Mouse (Mus musculus) kidney, embryonic 16.5 days (tissue): ENCODE measurements around the gene Jph4. TPM values are rescaled to one million over a fixed set of nuclear protein-coding genes. Genes with fewer than 3 reads are reported as not detected.

ENCODE experiments used
- ATAC-seq: fragments of 200-750 bp; cut with Nextera tagmentation; 2 replicates; pipeline ENCODE4 v1.8.0; 2017; ENCODE audit warnings: moderate TSS enrichment; ENCODE audit not compliant: low FRiP score, low TSS enrichment
- H3K27ac ChIP-seq: fragments of 300-500 bp; sonication (generic); 2 replicates; pipeline ENCODE4 v1.5.1; 2014; ENCODE audit warnings: low read length
- H3K27me3 ChIP-seq: fragments of 300-500 bp; sonication (generic); 2 replicates; pipeline ENCODE4 v1.6.1; 2014; ENCODE audit warnings: low read length, control low read depth, mixed read lengths; ENCODE audit not compliant: insufficient read depth
- H3K36me3 ChIP-seq: fragments of 300-500 bp; sonication (generic); 2 replicates; pipeline ENCODE4 v1.6.1; 2014; ENCODE audit warnings: low read length, control low read depth, mixed read lengths; ENCODE audit not compliant: insufficient read depth
- H3K4me1 ChIP-seq: fragments of 300-500 bp; sonication (generic); 2 replicates; pipeline ENCODE4 v1.6.1; 2014; ENCODE audit warnings: low read length, control low read depth, mixed read lengths; ENCODE audit not compliant: insufficient read depth
- H3K4me2 ChIP-seq: fragments of 300-500 bp; sonication (generic); replicated peaks from 2 replicates; pipeline ENCODE4 v1.6.1; 2014; ENCODE audit warnings: low read depth, low read length
- H3K4me3 ChIP-seq: fragments of 300-500 bp; sonication (generic); 2 replicates; pipeline ENCODE4 v1.5.1; 2014; ENCODE audit warnings: mild to moderate bottlenecking, low read length
- H3K9ac ChIP-seq: fragments of 300-500 bp; sonication (generic); replicated peaks from 2 replicates; pipeline ENCODE4 v1.6.1; 2014; ENCODE audit warnings: low read length
- H3K9me3 ChIP-seq: fragments of 300-500 bp; sonication (generic); 2 replicates; pipeline ENCODE4 v1.6.1; 2016; ENCODE audit warnings: low read length, control low read depth
- WGBS: fragments of 180-500 bp; shearing (Covaris S2); extraction: QIAGEN DNeasy Blood & Tissue Kit; methylation state at CpG from one replicate; pipeline ENCODE4 v1.1.7; 2014; 5-methylcytosine and 5-hydroxymethylcytosine counted together
- polyA plus RNA-seq: library from polyadenylated mRNA; unstranded; fragments of >200 nt; fragmentation: Nextera tagmentation; extraction: Ambion mirVana; gene quantifications from 2 replicates; pipeline ENCODE4 v1.2.1, GENCODE M21; 2015

The Jph4 gene
- polyA plus RNA-seq, 1 experiment from 2014 or later, result 0.45 TPM

DNA sequence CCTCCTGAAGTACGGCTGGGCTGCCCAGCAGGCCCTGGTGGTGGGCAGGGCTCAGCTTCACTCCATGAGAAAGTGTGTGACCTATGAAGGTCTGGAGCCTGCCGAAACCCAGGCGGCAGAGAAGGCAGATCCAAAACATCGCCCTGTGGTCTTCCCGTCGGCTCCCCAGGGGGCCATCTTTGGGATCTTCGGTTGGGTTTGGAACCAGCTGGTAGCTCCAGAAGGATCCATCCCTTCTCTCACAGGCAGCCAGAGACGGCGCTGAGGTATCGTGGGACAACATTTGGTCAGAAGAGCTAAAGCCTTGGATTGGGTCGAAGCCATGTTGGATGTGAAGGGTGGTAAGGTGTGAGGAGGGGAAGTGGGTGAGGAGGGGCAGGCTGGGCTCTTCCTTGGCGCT lies 42.3 kb downstream of the Jph4 start:
- H3K4me1 ChIP-seq, result peaks cover 34% of the 10 kb centered on the region
- ATAC-seq, result no peak
- H3K27ac ChIP-seq, result no peak overlapping the region
- 0 out of 2 replicates have a peak, but pooled peaks cover 4% of the 10 kb centered on the region for H3K36me3 ChIP-seq
- H3K9ac ChIP-seq, result no peak overlapping the region
- WGBS, result 92% methylated on average over 12 of the region's 12 CpGs
- H3K27me3 ChIP-seq, result no peaks in the 10 kb centered on the region; the same call in 1 of the 2 replicates
- H3K4me3 ChIP-seq, result no peak overlapping the region
- no peak overlapping the region for H3K4me2 ChIP-seq
- no peaks in the 10 kb centered on the region for H3K9me3 ChIP-seq

DNA sequence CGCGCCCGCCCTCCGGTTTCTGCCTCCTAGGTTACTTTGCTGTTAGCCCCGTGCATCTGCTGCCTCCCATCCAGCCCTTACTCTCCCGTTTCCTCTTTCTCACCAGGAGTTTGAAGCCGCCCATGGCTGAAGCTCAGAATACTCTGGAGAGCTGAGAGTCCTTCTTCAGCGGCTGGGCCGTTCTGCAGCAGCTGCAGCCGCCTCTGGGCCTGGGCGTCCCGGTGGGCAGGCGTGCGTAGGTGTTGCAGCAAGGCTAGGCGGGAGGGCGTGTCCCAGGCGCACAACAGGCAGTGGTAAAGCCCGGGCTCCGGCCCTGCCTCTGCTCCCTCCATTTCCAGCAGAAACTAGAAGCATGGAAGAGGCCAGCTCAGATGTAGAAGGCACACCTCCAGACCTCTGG lies 45.0 kb downstream of the Jph4 start:
- Histone ChIP-seq H3K4me1 (peaks cover 16% of the 10 kb centered on the region), H3K36me3 (peaks cover 6% of the 10 kb centered on the region; the same call in 1 of the 2 replicates), H3K9ac (peak overlapping the region; percentile 37), H3K4me2 (peak overlapping the region; percentile 39), H3K4me3 (peak overlapping the region; percentile 10; the same call in 1 of the 2 replicates), H3K27ac (no peak overlapping the region), H3K9me3 (no peaks in the 10 kb centered on the region), H3K27me3 (no peaks in the 10 kb centered on the region; the same call in 1 of the 2 replicates)
- peak; percentile 33; the same call in 1 of the 2 replicates for ATAC-seq
- 12% methylated on average over 19 of the region's 19 CpGs for WGBS

DNA sequence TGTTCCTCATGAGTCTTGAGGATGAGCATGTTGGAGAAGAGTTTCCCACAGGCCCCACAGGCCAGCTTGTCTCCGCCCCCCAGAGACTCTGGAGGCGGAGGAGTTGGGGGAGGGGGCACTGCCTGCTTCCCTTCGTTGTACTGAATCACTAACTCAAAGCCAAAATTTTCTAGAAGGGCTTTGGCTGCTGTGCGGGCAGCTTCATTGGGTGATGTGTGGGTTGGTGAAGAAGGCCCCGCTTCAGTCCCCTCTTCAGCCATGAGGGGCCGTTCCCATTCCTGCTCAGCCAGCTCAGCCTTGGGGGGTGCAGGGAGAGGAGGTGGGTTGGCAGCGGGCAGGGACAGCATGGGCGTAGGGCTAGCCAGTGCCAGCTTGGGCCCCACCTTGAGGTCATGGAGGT lies 50.7 kb downstream of the Jph4 start:
- Histone ChIP-seq H3K4me2 (no peak overlapping the region), H3K9ac (no peak overlapping the region), H3K4me1 (peaks cover 12% of the 10 kb centered on the region), H3K36me3 (peaks cover 9% of the 10 kb centered on the region), H3K27ac (no peak overlapping the region), H3K9me3 (no peaks in the 10 kb centered on the region), H3K4me3 (no peak overlapping the region), H3K27me3 (no peaks in the 10 kb centered on the region)
- ATAC-seq, result no peak
- WGBS, result 87% methylated on average over 8 of the region's 8 CpGs

DNA sequence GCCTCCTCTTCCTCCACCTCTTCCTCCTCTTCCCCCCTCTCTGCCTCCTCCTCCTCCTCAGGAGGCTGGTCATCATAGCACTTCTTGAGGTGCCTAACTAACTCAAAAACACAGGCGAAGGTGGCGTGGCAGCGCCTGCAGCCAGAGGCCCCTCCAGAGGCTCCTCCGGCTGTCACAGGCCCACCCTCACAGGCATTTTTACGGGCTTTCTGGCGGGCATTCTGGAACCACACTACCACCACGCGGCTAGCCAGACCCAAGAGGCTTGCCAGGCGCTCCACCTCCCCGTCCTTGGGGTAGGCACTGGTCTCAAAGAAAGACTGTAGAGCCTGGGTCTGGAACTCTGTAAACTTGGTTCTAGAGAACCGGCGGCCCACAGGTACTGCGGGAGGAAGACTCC lies 51.3 kb downstream of the Jph4 start:
- H3K4me1 ChIP-seq, result peaks cover 14% of the 10 kb centered on the region

DNA sequence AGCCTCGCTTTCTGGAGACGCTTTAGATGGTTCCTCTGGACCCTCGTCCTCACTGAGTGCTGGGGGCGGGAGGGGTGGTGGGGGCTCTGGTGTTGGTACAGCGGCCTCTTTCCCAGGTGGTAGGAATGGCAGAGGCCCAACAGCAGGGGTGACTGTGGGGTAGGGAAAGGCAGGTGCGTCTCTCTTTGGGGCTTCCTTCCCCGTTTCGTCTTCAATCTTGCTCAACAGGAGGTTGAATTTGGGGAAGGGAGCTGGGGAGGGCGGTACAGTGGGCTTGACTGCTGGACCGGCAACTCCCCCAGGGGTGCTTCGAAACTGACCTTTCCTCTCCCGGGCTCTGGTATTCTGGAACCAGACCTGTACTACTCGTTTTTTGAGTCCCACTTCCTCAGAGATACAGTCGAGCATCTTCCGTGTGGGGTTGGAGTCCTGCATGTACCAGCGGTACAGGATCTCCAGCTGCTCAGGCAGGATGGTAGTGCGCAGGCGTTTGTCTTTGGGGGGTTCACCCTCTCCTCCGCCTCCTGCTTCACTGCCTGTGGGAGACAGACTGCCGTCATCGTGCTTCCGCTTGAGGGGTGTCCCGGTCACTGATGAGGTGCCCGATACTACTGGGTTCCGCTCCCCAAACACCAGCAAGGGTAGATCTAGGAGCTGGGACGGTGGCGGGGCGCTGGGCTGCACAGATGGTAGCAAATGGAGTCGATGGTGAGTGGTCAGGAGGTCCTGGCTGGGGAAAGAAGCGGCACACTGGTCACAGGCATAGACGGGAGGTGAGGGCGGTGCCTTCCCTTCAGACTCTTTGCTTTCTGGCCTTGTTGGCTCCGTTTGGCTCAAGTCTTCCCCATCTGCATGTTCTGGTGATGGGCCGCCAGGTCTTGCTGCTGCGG lies 52.0 kb downstream of the Jph4 start:
- Histone ChIP-seq H3K27ac (no peak overlapping the region), H3K9ac (no peak overlapping the region), H3K36me3 (peaks cover 9% of the 10 kb centered on the region), H3K4me2 (no peak overlapping the region), H3K4me1 (peaks cover 14% of the 10 kb centered on the region), H3K27me3 (no peaks in the 10 kb centered on the region), H3K9me3 (no peaks in the 10 kb centered on the region), H3K4me3 (no peak overlapping the region)
- WGBS, result 80% methylated on average over 35 of the region's 35 CpGs
- no peak for ATAC-seq

More for the DNA sequence above, 51.3 kb downstream of the Jph4 start:
- Histone ChIP-seq H3K4me3 (no peak overlapping the region), H3K27ac (no peak overlapping the region), H3K9ac (no peak overlapping the region), H3K27me3 (no peaks in the 10 kb centered on the region), H3K4me2 (no peak overlapping the region), H3K9me3 (no peaks in the 10 kb centered on the region), H3K36me3 (peaks cover 9% of the 10 kb centered on the region)
- WGBS, result 90% methylated on average over 13 of the region's 13 CpGs
- ATAC-seq, result no peak

DNA sequence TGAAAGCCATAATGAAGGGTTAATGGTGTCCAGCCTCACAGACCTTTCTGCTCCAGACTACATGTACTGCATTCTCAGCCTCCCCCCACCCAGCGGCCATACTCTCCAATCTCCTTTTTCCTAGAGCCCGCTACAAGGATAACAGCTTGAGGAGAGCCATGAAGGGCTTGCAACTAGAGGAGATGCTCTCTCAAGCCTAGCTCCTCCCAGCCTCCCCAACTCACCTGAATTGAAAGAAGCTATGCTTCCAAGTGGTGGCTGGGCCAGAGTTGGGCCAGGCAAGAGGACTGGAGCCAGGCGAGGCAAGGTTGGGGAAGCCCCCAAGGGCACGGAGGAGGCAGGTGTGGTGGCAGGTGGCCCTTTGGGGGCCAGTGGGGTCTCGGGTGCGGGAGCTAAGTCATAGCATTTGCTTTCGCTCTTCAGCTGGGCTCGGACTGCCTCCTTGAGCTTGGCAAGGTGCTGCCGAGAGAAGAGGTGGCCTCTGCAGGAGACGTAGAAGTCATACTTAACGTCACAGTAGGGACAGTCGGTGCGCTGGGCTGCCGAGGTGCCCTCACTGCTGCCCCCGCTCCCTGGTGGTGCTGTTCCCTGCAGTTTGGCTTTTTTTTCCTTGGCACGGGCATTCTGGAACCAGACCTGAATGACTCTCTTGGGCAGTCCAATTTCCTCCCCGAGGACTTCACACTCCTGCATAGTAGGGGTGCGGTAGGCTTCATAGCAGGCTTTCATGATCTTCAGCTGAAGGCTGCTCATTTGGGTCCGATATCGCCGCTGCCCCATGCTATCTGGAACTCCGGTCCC lies 53.0 kb downstream of the Jph4 start:
- Histone ChIP-seq H3K4me3 (no peak overlapping the region), H3K4me2 (no peak overlapping the region), H3K27me3 (no peaks in the 10 kb centered on the region), H3K4me1 (peaks cover 14% of the 10 kb centered on the region), H3K27ac (no peak overlapping the region), H3K36me3 (peaks cover 9% of the 10 kb centered on the region), H3K9me3 (no peaks in the 10 kb centered on the region), H3K9ac (no peak overlapping the region)
- ATAC-seq, result no peak
- WGBS, result 87% methylated on average over 22 of the region's 22 CpGs

DNA sequence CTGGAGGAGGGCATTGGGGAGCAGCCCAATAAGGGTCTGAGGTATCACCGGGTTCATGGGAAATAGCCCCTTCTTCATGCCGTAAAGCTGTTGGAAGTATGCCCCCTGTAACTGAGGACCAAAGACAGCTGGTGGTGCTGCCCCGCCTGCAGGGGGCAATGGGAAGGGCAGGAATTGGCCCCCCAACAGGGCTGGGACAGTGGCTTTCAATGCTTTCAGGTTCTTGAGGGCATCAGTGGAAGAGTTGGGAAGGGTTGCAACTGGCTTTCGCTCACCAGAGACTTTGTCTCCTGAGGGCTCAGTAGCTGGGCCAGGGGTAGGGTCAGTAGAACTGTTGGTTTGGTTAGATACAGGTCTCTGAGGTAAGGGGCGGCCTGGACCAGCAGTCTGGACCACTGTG lies 53.6 kb downstream of the Jph4 start:
- Histone ChIP-seq H3K9ac (no peak overlapping the region), H3K4me2 (no peak overlapping the region), H3K4me3 (no peak overlapping the region)

DNA sequence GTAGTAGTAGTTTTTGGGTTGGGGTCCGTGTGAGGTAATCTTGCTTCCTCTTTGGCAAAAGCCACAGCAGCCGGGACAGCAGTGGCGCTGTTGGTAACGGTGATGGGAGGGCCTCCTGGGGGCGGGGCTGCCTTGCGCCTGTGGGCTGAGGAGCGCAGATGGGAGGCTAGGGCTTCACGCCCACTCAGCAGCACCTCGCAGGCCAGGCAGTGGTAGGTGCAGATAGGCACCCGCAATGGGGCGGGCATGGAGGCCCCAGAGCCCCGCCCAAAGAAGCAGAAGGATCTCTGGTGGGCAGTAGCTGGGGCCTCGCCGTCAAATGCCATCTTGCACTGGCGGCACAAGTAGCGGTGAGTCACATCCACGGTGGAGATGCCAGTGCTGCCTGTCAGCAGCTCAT lies 54.1 kb downstream of the Jph4 start:
- H3K27me3 ChIP-seq, result no peaks in the 10 kb centered on the region
- no peak overlapping the region for H3K4me3 ChIP-seq
- peak overlapping the region; percentile 43 for H3K4me2 ChIP-seq
- WGBS, result 14% methylated on average over 17 of the region's 17 CpGs
- H3K9me3 ChIP-seq, result no peaks in the 10 kb centered on the region
- peaks cover 14% of the 10 kb centered on the region for H3K4me1 ChIP-seq
- no peak overlapping the region for H3K9ac ChIP-seq
- H3K36me3 ChIP-seq, result peaks cover 9% of the 10 kb centered on the region
- peak; percentile 62; the same call in 1 of the 2 replicates for ATAC-seq
- no peak overlapping the region for H3K27ac ChIP-seq

More for the DNA sequence above, 53.6 kb downstream of the Jph4 start:
- 69% methylated on average over 5 of the region's 5 CpGs for WGBS
- H3K4me1 ChIP-seq, result peaks cover 14% of the 10 kb centered on the region
- H3K27ac ChIP-seq, result no peak overlapping the region
- no peaks in the 10 kb centered on the region for H3K9me3 ChIP-seq
- peaks cover 9% of the 10 kb centered on the region for H3K36me3 ChIP-seq
- no peak for ATAC-seq
- H3K27me3 ChIP-seq, result no peaks in the 10 kb centered on the region

DNA sequence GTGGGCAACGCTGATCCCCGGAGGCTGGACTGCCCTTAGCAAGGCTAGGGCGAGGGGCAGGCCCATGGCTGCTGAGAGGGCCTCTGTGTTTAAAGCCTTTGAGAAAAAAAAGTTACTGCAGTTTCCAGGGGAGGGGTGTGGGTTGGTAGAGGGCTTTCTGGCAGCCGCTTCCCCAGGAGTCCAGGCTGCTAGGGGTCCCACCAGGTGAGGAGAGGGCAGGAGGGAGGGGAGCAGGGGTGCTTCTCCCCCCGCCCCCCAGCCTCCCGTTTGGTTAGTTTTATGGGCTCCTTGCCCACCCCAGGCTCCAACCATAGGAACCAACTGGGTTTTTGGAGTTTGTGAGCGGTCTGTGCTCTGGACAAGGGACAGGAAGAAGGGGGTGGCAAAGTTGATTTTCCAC lies 54.9 kb downstream of the Jph4 start:
- Histone ChIP-seq H3K36me3 (peaks cover 8% of the 10 kb centered on the region), H3K27ac (no peak overlapping the region), H3K4me3 (no peak overlapping the region), H3K27me3 (no peaks in the 10 kb centered on the region), H3K9me3 (no peaks in the 10 kb centered on the region), H3K4me2 (no peak overlapping the region), H3K9ac (no peak overlapping the region), H3K4me1 (peaks cover 14% of the 10 kb centered on the region)
- ATAC-seq, result no peak
- WGBS, result 44% methylated on average over 7 of the region's 7 CpGs
